Mouse (Mus musculus) E14TG2a.4 (cell line): ENCODE results near the gene Aff1.

Source experiments
- CTCF ChIP-seq: conservative IDR thresholded peaks from 2 replicates; pipeline ENCODE4 v1.5.1; 2014; ENCODE audit warnings: low read length
- NANOG ChIP-seq: IDR thresholded peaks from 2 replicates; pipeline ENCODE4 v1.6.1; 2014; ENCODE audit warnings: borderline replicate concordance, low read length, mixed read lengths
- POU5F1 ChIP-seq: IDR thresholded peaks from 2 replicates; pipeline ENCODE4 v1.6.1; 2014; ENCODE audit warnings: low read length, borderline replicate concordance

GRCm38 (mm10) chr5:103744531-103744930, 52.4 kb downstream of the Aff1 start:
- no peak for TF ChIP-seq CTCF
- TF ChIP-seq POU5F1: no peak
- no peak for TF ChIP-seq NANOG
